Comparison of ENCODE assay signal across 21 mouse cellular contexts in the genomic region with DNA sequence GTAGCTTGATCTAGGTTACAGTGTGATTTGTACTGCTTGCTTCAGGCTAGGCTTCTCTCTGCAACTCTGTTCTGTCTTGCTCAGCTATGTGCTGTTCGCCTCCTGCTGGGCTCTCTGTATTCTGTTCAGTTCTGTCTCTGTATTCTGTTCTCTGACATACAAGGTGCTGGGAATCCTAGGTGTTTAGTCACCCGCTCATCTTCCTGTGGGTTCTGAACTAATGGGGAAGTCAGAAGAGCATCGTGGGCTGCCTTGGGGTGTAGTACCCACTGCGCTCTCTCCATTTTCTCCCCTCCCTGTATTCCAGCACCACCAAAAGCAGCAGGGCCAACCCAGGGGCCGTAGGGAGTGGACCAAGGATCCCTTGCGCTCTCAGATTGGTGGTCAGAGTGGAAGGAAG.
DNase-seq lines count a peak whose midpoint lies in the region; ATAC-seq and TF ChIP-seq lines count a peak whose summit lies in the region.
"Had no signal": no experiment of that assay in that cellular context is flagged by ENCODE, and none has a peak within 500 bp of the region (broad histone marks: within the 10 kb centered on the region; RNA-seq: fewer than 3 reads in every experiment).

No protein-coding gene starts in this region.

- peak; percentile 32 for TF ChIP-seq RAD21 in CH12.LX (IDR thresholded peaks at IDR 0.05; ENCODE audit: low read depth, low read length)

- no peaks in the 10 kb centered on the region for H3K36me3 ChIP-seq in heart, embryonic 16.5 days (ENCODE audit: control insufficient read depth, insufficient read depth)
- H3K36me3 ChIP-seq in CH12.LX (replicated peaks in 1 of 2; ENCODE audit: control insufficient read depth in 1 of 2, insufficient read depth in 1 of 2, low read length in 1 of 2): no peaks in the 10 kb centered on the region
- H3K36me3 ChIP-seq in intestine, postnatal 0 days (ENCODE audit: control insufficient read depth, insufficient read depth): no peaks in the 10 kb centered on the region
- H3K36me3 ChIP-seq in stomach, postnatal 0 days (ENCODE audit: control insufficient read depth, insufficient read depth, low read length): no peaks in the 10 kb centered on the region
- H3K36me3 ChIP-seq: hindbrain, embryonic 15.5 days; lung, embryonic 15.5 days; neural tube, embryonic 13.5 days had no signal

- H3K9ac ChIP-seq in heart, embryonic 16.5 days (ENCODE audit: low read length): no peak overlapping the region
- no peak overlapping the region for H3K9ac ChIP-seq in CH12.LX (ENCODE audit: insufficient read depth, low read depth)
- no peak overlapping the region for H3K9ac ChIP-seq in intestine, postnatal 0 days (ENCODE audit: low read depth, low read length)
- H3K9ac ChIP-seq in stomach, postnatal 0 days (ENCODE audit: low read length): no peak overlapping the region
- H3K9ac ChIP-seq: hindbrain, embryonic 15.5 days; lung, embryonic 15.5 days; neural tube, embryonic 13.5 days had no signal

- 67% methylated on average over 6 of the region's 6 CpGs for WGBS in heart, embryonic 16.5 days
- 82% methylated on average over 6 of the region's 6 CpGs for WGBS in intestine, postnatal 0 days
- WGBS in stomach, postnatal 0 days: 73% methylated on average over 6 of the region's 6 CpGs

- no peak overlapping the region for H3K4me3 ChIP-seq in heart, embryonic 16.5 days (ENCODE audit: low read length)
- H3K4me3 ChIP-seq in CH12.LX (replicated peaks in 1 of 3; ENCODE audit: low read depth in 2 of 3, low read length in 2 of 3, poor library complexity in 1 of 3): no peak overlapping the region
- no peak overlapping the region for H3K4me3 ChIP-seq in intestine, postnatal 0 days (ENCODE audit: low read depth, low read length)
- no peak overlapping the region for H3K4me3 ChIP-seq in stomach, postnatal 0 days (ENCODE audit: low read depth, low read length)
- H3K4me3 ChIP-seq: hindbrain, embryonic 15.5 days; lung, embryonic 15.5 days; neural tube, embryonic 13.5 days had no signal

- ATAC-seq in heart, embryonic 16.5 days (replicated peaks; ENCODE audit: extremely low read depth, insufficient read depth, low FRiP score): peak; percentile 14; the same call in 1 of the 2 replicates
- ATAC-seq in intestine, postnatal 0 days: no peak
- ATAC-seq in stomach, postnatal 0 days (ENCODE audit: low FRiP score, low TSS enrichment): no peak
- ATAC-seq: forebrain, embryonic 16.5 days had no signal

- TF ChIP-seq POLR2A in CH12.LX (IDR thresholded peaks at IDR 0.05; ENCODE audit: low read depth, low read length): no peak

- no peak for TF ChIP-seq EP300 in CH12.LX (IDR thresholded peaks at IDR 0.05; ENCODE audit: low read length)
- TF ChIP-seq EP300 in stomach, postnatal 0 days (optimal IDR thresholded peaks at IDR 0.05): no peak

- H3K9me3 ChIP-seq in heart, embryonic 16.5 days (replicated peaks; ENCODE audit: control insufficient read depth, low read length): no peaks in the 10 kb centered on the region
- no peaks in the 10 kb centered on the region for H3K9me3 ChIP-seq in CH12.LX (replicated peaks; ENCODE audit: low read length)
- no peaks in the 10 kb centered on the region for H3K9me3 ChIP-seq in intestine, postnatal 0 days (ENCODE audit: control insufficient read depth)
- H3K9me3 ChIP-seq in stomach, postnatal 0 days (ENCODE audit: control insufficient read depth, low read length): no peaks in the 10 kb centered on the region
- H3K9me3 ChIP-seq: hindbrain, embryonic 15.5 days; lung, embryonic 15.5 days; neural tube, embryonic 13.5 days had no signal

- H3K27ac ChIP-seq in heart, embryonic 16.5 days (ENCODE audit: low read length): no peak overlapping the region
- H3K27ac ChIP-seq in CH12.LX (ENCODE audit: insufficient read depth, low read depth): no peak overlapping the region
- no peak overlapping the region for H3K27ac ChIP-seq in intestine, postnatal 0 days (ENCODE audit: low read depth, low read length)
- no peak overlapping the region for H3K27ac ChIP-seq in stomach, postnatal 0 days (replicated peaks)
- H3K27ac ChIP-seq: hindbrain, embryonic 15.5 days; kidney, postnatal 0 days; lung, embryonic 15.5 days; macrophage; neural tube, embryonic 13.5 days had no signal

- H3K79me2 ChIP-seq in CH12.LX (replicated peaks; ENCODE audit: control insufficient read depth, extremely low read depth, insufficient read depth, poor library complexity, severe bottlenecking): no peaks in the 10 kb centered on the region

- H3K4me2 ChIP-seq in heart, embryonic 16.5 days (ENCODE audit: low read depth, low read length): peak overlapping the region; percentile 25; the same call in 1 of the 2 replicates
- no peak overlapping the region for H3K4me2 ChIP-seq in CH12.LX (ENCODE audit: insufficient read depth, low read depth, poor library complexity, severe bottlenecking)
- no peak overlapping the region for H3K4me2 ChIP-seq in intestine, postnatal 0 days (replicated peaks; ENCODE audit: low read depth)
- no peak overlapping the region for H3K4me2 ChIP-seq in stomach, postnatal 0 days (replicated peaks; ENCODE audit: low read depth)
- H3K4me2 ChIP-seq: hindbrain, embryonic 15.5 days; lung, embryonic 15.5 days; neural tube, embryonic 13.5 days had no signal

- no peaks in the 10 kb centered on the region for H3K27me3 ChIP-seq in heart, embryonic 16.5 days (ENCODE audit: control insufficient read depth, insufficient read depth, low read length)
- H3K27me3 ChIP-seq in CH12.LX (replicated peaks): no peaks in the 10 kb centered on the region
- H3K27me3 ChIP-seq in intestine, postnatal 0 days (replicated peaks; ENCODE audit: control insufficient read depth, insufficient read depth, low read length): no peaks in the 10 kb centered on the region
- no peaks in the 10 kb centered on the region for H3K27me3 ChIP-seq in stomach, postnatal 0 days (ENCODE audit: control insufficient read depth, insufficient read depth, low read length)
- H3K27me3 ChIP-seq: hindbrain, embryonic 15.5 days; lung, embryonic 15.5 days; neural tube, embryonic 13.5 days had no signal

- H3K4me1 ChIP-seq in heart, embryonic 16.5 days (ENCODE audit: control insufficient read depth, insufficient read depth, low read length): no peaks in the 10 kb centered on the region
- H3K4me1 ChIP-seq in CH12.LX (ENCODE audit: control insufficient read depth in 1 of 2, insufficient read depth in 2 of 2): no peaks in the 10 kb centered on the region
- no peaks in the 10 kb centered on the region; the same call in 1 of the 2 replicates for H3K4me1 ChIP-seq in intestine, postnatal 0 days (replicated peaks; ENCODE audit: control insufficient read depth, insufficient read depth, low read length)
- H3K4me1 ChIP-seq in stomach, postnatal 0 days (replicated peaks; ENCODE audit: control insufficient read depth, insufficient read depth): no peaks in the 10 kb centered on the region
- H3K4me1 ChIP-seq: hindbrain, embryonic 15.5 days; neural tube, embryonic 13.5 days had no signal

- peak in 1 of 2 experiments; percentile 36; a peak in 1 of 4 replicates for TF ChIP-seq CTCF in CH12.LX (conservative IDR thresholded peaks at IDR 0.05 in 1 of 2, IDR thresholded peaks at IDR 0.05 in 1 of 2; ENCODE audit: low read depth in 2 of 2, low read length in 2 of 2)
- TF ChIP-seq CTCF in intestine, postnatal 0 days (IDR thresholded peaks at IDR 0.05; ENCODE audit: low read depth): peak; percentile 33; the same call in 1 of the 2 replicates
- TF ChIP-seq CTCF in stomach, postnatal 0 days (IDR thresholded peaks at IDR 0.05; ENCODE audit: low read depth): 0 out of 2 replicates have a peak, but pooled peaks have one; percentile 11

- in situ Hi-C loops in CH12.LX (cut with MboI; ENCODE audit: low pct_ligation_motif_present, low pct_unique_long_range_greater_than_20kb, low sequenced_read_pairs): no loop called here

- DNase-seq in heart, adult 18-20 months: no peak
- no peak for DNase-seq in CH12.LX (ENCODE audit: extremely low read depth)
- no peak for DNase-seq in stomach, postnatal 0 days (ENCODE audit: low spot score)
- no peak for DNase-seq in urinary bladder, postnatal 14 days (ENCODE audit: low spot score)
- DNase-seq in cerebellum, postnatal 4 days (ENCODE audit: low spot score in 2 of 2): no peak
- DNase-seq: adrenal gland, postnatal 14 days; cerebellum, postnatal 10 days; embryo, embryonic 11 days; heart, postnatal 14 days; kidney, adult 18-20 months; layer of hippocampus, postnatal 36 days; midbrain, embryonic 14.5 days; thymus, postnatal 25 days had no signal

- dilution Hi-C loops in CH12.LX (cut with MboI; ENCODE audit: extremely low pct_ligation_motif_present, extremely low pct_unique_long_range_greater_than_20kb, low sequenced_read_pairs): no loop called here

TF ChIP-seq in CH12.LX, 34 proteins besides CTCF, POLR2A, EP300 and RAD21:
- TF ChIP-seq JUN (IDR thresholded peaks at IDR 0.05; ENCODE audit: insufficient read depth, low read depth, low read length): no peak
- peak; percentile 34 for TF ChIP-seq SMC3 (IDR thresholded peaks at IDR 0.05; ENCODE audit: low read depth, low read length)
